Mouse (Mus musculus): ENCODE measurements around the gene Gm42417.

The Gm42417 gene

DNA sequence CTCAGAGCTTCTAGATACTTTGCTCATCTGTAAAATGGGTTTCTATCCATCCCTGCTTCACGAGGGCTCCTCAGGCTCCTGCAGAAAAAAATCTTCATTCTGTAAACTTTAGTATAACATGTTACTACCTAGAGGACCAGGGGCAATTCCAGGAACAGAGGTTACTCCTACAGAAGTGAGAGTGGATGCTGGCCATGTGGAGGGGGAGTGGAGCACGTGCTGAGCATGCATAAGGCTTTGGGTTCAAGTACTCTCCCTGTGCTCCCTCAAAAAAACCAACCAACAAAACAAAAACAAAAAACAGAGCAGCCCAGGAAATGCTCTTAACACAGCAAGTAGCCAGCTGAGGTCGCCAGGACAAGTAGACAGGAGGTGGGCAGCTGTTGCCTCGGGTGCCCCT lies 24.4 kb upstream of the Gm42417 start:
- DNase-seq (ENCODE audit: low spot score) = no peak

DNA sequence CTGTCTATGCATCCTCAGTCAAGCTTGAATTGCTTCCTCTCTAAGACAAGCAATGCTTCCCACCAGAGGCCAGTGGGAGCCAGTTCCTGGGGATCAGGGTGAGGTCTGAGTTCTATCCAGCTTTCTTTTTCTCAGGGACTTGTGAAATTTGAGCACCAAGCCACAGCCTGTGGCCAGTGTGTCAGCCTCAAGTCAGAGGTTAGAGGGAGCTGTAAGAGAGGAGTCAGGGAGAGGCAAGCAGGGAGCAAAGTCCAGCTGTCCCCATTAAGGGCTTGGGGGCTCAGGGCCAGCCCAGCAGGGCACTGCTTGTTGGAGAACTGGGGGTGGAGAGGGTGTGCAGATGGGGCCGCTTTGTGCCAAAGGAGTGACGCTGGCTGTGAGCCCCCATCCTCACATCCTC lies 24.0 kb upstream of the Gm42417 start:
- DNase-seq (ENCODE audit: low spot score) = no peak

DNA sequence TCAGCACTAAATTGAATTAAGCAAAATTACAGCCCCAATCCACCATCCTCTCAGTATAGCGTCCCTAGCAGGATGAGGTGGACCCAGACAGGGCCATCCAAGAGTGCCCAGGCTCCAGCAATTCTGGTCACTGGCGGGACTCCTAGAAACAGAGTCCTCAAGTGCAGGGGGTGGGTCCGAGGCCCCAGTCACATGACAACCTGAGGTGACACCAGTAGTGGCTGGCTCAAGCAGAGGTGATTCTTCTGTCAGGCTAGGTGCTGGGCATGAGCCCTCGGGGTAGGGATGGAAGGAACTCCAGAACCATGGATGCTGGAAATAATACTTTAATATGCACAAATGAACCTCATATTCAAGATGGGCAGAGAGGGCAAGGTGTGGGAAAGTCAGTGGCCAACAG lies 23.2 kb upstream of the Gm42417 start:
- no peak for DNase-seq (ENCODE audit: low spot score)

DNA sequence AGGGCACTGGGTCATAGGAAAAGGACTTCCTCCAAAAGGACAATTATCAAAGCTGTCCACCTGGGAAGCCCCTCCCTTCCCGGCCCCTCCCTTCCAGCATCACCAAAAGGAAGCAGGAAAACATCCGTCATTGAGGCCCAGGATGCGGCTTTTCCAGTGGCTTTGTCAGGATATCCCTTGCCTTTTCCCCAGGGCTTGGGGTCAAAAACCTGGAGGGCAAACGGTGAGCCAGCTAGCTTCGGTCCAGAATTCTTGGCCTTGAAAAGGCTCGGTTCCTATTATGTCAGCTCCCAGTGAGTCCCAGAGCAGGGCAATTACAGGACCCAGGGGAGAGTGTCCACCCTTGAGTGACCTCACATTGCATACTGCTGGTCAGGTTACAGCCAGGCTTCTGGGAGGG lies 21.7 kb upstream of the Gm42417 start:
- no peak for DNase-seq (ENCODE audit: low spot score)

DNA sequence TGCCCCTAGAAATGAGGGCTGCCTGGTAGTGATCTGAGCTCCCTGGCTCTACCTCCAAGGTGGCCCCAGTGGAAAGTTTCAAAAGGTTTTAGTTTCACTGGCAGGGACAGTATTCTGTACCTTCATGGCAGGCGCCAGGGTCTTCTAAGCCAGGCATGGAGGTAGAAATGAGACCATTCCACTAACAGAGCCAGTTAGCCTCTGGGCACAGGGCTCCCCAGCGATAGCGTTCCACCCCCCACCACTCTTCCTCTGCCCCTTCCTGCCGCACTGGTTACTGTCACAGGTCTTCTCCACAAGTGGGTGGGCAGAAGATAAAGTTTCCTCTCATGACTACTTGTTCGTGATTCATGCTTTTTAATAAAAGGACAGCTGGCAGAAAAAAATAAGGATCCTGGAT lies 20.7 kb upstream of the Gm42417 start:
- no peak for DNase-seq (ENCODE audit: low spot score)

DNA sequence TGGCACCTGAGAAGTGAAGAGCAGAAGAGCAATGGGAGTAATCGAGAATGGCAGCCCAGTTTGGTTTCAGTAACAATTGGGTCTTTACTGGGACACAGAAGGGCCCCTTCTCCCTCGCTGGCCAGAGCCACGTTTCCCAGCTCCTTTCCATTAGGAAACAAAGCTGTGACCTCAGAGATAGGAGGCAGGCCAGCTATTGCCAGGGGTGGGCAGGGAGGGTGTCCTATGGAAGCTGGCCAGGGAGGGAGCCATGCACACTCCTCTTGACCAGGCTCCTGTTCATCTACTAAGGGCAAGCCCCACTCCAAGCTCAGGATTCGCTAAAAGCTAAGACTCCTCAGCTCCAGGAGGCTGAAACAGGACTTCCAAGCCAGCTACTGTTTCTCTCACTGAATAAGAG lies 20.0 kb upstream of the Gm42417 start:
- no peak for DNase-seq (ENCODE audit: low spot score)

DNA sequence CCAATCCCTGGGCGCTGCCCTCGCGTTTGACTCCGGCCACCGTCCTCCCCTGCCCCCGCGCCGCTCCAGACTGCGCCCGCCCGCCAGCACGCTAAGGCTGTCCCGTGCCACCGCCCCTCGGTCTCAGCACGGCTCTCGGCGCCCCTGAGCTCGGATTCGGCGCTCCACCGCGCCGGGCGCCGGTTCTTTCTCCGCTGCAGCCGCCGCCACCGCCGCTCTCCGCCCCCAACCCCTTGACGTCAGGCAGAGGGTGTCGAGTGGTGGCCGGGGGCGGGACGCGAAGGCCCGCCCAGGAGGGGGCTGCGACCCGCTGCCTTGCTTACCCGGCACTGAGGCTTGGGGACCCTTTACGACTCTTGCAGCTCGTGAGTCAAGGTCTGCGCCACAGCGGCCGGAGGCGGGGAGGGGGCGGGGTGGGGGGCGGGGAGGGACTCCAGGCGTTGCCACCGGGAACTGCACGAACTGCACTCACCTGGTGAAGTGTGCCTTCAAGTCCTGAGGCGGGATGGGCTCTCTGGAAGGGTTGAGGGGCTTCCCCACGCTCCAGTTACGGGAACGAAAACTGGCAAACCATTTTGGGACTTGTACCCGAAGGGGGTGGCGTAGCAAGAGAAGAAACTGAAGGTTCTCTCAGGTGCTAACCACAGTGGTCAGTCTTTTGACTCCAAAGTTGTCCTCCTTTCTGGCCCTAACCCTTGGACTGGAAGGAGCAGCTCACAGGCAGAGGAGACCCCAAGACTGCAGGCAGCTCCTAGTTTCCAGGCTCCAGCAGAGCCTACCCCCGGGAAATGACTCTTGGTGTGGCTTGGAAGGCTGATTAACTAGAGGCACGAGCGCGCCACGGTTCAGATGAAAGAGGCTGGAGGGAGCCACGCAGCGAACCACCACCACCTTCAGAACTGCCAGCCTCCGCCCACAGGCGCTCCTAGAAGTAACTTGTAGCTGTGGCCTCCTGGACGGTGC lies 19.1 kb upstream of the Gm42417 start, which contains the start of gene Sema4c:
Gene Sema4c, minus strand, starts transcription at position 319 of the 963 bp plus-strand sequence.
- no peak for DNase-seq (ENCODE audit: low spot score)

DNA sequence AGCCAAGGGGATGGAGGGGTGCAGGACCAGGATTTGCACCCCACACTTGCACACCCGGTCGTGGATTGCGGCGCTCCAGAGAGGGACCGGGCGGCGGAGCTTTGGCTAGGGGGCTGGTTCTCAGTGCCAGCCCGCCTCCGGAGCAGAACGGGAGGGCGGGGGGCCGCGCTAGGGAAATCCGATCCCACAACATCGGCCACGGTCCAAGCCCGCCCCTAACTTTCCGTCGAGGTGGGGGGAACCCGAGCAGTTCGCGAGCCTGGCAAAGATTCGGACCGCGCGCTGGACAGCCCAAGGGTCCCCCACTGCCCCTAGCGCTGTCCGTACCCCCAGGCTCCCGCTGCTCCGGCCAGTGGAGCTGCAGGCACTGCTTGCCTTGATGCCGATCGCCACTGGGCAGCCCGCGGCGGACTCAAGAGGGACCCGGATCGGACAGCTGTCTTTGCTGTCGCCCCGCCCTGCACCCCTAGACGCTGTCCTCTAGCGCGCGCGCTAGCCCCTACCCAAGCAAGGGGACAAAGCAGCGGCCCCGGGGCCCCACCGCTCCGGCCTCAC lies 18.3 kb upstream of the Gm42417 start:
- peak; percentile 78 for DNase-seq (ENCODE audit: low spot score)

DNA sequence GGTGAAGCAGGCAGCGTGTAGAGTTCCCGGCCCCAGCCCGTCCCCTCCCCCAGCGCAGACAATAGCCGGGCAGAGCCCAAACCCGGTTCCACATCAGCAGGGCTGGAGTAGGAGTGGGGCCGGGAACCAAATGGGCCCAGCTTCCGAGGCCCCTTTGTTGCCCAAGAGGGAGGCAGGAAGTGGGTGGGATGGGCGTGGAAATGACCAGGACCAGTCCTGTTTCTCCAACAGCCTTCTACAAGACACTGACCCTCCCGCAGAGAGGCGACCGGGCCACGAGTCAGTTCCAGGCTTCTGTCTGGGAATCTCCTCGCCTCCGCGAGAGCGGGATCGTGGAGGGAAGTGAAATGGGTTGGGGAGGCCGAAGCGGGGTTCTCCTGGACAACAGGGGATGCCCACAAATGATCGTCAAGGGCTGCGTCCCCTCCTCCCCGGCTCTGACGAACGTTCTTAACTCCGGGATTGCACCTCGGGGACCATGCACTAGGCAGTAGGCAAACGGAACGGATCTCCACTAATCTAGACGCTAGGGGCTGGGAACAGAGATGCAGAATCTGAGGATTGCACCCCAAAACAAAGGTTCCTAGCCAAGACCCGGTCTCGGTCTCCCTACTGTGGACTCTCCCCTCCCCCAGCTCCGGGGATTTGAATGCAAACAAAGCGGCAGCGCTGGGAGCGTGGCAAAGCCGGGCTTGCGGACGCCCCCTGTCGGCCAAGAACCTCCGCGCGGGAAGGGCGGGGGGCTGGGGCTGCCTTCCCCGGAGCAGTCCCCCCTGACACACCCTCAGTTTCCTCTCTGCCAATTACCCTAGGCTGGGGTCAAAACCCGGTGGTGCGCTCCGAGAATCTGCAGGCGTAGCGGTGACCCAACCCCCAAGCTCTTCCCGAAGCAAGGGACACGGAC lies 17.6 kb upstream of the Gm42417 start:
- peak; percentile 86 for DNase-seq (ENCODE audit: low spot score)

DNA sequence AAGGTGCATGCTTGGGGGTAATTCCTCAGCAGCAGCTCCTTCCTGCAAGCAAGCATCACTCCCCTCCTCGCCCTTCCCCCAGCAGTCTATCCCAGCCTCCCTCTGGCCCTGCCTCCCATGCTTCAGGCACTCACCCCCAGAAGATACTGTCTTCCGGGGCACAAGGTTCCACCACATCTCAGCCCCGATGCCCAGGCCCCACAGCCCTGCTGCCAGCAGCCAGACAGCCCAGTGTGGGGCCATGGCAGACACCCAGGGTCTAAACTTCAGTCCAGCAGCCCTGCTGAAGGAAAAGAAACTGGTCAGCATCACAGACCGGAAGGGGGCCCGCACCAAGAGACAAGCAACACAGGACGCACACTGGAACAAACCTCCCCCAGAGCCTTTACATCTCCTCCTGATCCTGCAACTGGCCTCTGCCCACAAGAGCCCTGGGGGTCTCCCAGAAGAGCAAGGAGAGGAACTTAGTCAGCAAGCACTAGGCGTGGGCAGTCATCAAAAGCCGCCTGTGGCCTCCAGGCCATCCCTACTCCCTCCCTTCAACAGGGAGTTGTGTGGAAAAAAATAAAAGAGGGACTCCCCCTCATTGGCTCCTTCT lies 16.7 kb upstream of the Gm42417 start:
- no peak for DNase-seq (ENCODE audit: low spot score)

DNA sequence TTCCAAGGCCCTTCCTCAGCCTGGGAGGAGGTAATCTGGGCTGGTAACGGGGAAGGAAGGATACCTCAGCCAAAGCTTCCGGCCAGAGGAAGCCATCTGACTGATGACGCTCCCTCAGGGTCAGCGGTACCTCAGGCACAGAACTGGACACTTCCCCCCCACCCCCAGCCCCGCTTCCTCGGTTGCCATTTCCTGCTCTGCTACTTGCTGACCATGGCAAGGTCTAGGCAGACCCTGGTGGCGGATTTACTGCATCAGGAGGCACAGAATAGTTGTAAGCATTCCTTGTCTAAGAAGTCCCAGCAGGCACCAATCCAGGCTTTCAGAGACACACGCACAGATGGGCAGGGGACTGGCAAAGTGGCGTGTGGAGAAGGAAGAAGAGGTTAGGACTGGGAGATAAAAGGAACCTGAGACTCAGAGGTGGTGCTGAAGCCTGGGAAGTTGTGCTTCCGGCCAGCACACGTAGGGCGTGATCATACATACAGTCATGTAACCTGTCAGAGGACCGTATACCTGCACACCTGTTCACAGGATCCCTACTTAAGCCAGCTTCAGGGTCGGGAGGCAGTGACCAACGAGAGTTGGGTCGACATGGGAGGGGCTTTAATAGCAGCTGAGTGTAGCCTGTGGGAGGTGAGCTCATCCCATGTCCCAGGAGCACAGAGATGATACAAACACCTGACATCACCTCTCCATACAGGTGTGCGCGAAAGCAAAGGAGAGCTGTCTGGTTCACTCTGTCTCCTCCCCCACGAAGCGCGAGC lies 15.6 kb upstream of the Gm42417 start:
- DNase-seq (ENCODE audit: low spot score) = no peak

DNA sequence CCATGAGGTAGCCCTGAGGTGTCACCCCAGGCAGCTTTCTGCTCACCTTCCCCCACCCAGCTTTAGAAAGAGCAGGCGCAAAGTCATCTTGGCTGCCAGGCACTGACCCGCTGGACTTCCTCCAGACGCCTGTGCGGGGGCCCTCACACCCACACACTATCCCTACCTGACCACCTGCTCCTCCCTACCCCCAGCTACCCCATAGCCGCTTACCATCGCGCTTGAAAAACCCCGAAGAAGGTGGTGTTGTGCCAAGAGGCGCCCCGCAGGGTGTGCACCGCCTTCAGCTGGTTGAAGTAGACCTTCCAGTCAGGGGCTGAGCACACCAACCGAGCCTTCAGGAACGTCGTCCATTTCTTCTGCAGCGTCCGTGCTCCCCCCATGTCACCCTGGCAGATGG lies 13.3 kb upstream of the Gm42417 start:
- DNase-seq (ENCODE audit: low spot score) = no peak

DNA sequence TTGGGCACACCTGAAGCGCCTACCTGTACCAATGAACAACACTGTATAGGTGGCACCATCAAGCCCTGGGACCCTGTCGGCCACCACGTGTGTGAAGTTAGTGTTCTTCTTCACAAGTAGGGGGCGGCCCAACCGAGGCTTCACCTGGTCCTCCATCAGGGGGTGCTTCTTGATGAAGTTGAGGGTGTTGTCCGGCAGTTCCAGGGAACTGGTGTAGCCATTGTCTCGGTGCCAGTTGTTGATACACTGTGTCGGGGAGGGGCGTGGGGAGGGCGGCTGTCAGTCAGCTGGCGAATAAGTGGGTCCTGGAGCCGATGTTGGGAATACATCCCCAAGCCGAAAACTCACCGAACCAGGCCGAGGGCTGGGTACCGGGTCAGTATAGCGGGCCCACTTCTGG lies 12.7 kb upstream of the Gm42417 start:
- no peak for DNase-seq (ENCODE audit: low spot score)

DNA sequence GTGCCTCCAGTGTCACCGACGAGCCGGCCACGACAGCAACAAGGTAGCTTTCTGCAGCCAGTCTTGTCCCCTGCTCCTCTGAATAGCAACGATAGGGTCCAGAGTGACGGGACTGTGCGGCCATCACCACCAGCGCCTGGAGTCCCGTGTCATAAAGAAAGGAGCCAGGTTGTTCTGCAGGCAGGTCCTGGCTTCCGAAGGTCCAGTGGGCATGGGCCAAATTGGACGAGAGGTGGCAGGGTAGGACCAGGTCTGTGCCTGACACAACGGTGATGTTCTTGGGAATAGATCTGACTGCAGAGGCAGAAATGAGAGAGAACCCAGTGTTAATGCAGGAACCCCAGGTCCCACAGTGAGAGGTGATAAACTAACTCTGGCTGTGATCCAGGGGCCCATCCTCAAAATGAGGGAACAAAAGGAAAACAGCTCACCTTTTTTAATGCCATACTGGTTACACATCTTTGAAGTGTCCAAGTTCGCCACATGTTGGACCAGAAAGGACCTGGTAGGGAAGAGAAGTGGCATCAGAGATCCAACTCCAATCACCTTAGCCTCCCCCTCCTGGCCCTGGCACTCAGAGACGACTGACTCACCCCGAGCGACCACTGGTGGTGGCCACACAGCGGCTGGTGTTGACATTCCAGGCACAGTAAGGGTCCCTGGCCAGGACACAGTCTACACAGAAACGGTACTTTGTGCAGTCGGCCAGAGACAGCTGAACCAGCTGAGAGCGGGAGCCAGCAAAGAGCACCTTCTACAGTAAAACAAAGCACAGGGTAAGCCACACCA lies 11.0 kb upstream of the Gm42417 start:
- DNase-seq (ENCODE audit: low spot score) = no peak

DNA sequence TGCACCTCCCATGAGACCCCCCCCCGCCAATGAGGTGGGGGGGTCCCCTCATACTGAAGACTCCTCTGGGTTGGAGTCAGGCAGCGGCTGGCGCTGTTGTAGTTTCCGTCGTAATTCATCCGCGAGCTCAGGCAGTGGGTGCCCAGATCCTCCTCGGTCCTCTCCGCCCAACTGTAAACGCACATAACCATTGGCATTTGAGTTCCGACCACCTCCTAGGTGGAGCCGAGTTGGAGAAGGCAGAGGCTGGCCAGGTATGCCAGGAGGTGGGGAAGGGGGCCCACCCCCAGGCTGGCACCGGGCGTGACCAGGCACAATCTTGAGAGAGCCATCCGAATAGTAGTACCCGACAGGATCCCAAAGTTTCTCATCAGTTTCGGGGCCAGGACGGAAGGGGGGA lies 10.3 kb upstream of the Gm42417 start:
- DNase-seq (ENCODE audit: low spot score) = no peak

DNA sequence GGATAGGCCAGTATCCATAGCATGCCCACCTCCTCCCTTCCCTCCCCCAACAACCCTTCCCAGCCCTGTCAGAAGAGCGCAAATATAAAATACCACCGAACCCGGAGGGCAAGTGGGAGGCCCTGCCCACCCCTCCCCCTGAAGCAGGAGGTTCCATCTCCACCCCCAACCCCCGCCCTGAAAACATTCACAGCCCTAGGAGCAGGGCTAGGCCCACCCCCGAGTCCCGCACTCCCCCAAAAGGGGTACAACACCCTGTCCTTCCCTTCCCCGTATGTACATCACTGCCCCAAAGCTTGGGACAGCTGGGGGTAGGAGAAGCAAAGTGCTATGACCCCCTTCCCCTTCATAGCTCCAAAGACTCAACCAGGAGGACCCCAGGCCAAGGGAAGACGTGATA lies 9.5 kb upstream of the Gm42417 start:
- DNase-seq (ENCODE audit: low spot score) = no peak

DNA sequence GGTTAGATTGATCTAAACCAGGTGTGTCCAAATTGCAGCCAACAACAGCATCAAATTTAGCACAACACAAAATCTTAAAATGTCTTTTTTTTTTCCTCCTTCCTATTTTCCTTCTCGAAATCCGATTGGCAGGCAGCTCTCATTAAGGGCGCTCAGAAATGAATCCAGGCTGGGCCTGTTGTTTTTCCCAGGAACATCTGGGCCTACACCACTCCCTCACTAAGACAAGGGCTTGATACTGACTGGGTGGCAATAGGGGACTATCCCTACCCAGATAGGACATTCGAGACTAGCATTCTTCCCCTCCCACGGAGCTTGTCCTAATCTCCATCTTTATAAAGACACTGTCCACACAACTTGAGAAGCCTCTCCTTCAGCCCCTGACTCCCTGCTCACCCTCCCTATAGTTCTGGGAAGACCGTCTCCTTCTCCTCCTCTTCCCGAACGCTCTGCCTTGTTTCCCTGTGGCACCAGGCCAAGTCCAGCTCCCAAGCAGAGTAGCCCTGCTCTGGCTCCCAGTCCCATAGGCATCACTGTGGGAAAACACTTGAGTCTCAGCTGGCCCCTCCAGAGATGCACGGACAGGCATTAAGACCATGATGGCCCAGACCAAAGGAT lies 8.9 kb upstream of the Gm42417 start:
- no peak for DNase-seq (ENCODE audit: low spot score)

DNA sequence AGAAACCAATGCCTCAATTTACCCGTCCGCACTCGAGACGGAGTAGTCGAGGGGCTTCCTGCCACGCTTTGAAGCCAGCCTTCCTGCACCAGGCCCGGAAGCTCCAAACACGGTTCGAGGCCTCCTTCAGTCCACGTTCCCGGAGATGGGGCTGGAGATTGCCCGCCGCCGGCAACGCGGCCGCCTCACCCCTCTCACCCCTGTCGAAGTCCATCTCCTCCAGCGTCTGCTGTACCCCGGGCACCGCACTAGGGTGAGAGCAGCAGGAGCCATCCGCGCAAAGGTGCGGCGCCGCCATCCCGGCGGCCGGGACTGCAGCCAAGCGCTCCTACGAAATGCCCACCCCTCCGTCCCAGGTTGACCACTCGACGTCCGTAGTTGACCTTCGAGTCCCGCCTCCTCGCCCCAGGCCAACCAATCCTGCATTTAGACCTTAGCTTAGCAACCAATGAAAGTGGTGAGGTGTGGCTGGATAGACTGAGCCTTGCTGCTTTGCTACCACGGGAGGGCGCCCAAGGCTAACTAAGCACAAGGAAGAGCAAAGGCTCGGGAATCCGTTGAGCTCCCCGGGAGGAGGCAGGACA lies 7.8 kb upstream of the Gm42417 start, which contains the start of gene Ankrd39:
Gene Ankrd39, minus strand, starts transcription at position 558 of the 584 bp plus-strand sequence.
- DNase-seq (ENCODE audit: low spot score) = peak; percentile 87

DNA sequence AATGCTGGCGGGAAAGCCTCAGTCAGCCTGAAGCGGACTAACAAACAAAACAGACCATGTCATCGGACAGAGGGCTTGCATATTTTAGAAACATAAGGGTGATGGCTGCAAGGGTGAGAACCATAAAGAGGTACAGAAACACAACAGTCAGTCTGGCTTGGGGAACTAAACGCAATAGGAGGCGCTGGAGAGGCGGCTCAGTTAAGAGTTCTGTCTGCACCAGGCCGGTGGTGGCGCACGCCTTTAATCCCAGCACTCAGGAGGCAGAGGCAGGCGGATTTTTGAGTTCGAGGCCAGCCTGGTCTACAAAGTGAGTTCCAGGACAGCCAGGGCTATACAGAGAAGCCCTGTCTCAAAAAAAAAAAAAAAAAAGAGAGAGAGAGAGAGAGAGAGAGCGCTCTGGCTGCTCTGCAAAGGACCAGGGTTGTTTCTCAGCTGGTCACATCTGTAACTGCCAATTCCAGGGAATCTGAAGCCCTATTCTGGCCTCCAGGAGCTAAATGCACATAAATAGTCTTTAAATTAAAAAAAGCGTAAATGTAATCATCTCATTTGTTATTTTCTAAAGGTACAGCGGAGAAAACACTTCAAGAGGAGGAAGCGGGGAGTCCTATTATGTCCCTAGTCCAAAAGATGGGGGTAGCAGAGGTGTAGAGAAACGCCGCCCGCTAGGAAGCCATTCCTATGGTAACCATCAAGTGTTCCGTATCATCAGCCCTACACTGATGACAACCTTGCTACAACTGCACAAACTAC lies 6.8 kb upstream of the Gm42417 start:
- DNase-seq (ENCODE audit: low spot score) = no peak
